Mouse (Mus musculus) monocyte, adult 5-6 weeks (primary cell): ENCODE results near the gene Col6a2. TPM values are rescaled to one million over a fixed set of nuclear protein-coding genes. Genes with fewer than 3 reads are reported as not detected.

Experiments
- ATAC-seq: fragments of 153-309, 156-312 bp; replicated peaks from 2 replicates; pipeline ENCODE4 v1.8.0; 2017; ENCODE audit warnings: mild to moderate bottlenecking; ENCODE audit not compliant: low TSS enrichment, insufficient number of reproducible peaks, severe bottlenecking, poor library complexity, low FRiP score
- total RNA-seq: library from RNA; stranded (forward); fragments of 200-1000, 200-491, 200-594 nt; gene quantifications from 3 replicates; pipeline ENCODE4 v1.2.3, GENCODE M21; 2017

Col6a2 gene
- total RNA-seq, 1 experiment from 2014 or later = not detected

DNA sequence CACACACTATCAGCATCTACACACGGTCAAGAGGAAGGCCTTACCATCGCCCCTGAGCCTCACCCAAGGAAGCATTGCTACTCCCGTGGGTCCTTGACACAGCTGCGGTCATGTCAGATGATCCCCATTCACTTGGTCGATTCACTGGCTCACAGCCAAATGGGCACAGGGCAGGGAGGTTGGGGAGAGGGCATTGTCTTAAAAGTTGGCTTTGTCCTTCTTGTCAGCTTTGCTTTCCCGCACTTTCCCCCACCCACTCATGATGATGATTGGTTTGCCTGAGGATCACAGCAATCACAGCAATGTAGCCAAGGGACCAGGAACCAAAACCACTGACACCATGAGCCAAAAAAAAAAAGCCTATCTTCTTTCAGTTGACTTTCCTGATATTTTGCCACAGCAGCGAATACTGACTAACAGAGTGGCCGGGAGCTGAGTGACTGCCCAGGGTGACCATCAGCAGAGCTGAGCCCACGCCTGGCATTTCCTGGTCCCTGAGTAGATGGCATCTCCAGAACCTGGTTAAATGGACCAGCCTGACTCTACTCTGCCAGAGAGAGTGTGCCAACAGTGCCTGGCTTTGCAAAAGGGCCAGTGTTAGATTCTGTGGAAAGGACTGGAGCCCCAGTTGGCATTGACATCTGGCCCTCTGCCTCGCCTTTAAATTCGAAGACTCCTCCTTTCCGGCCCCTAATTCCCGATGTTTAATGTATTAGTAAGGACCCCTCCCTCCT lies 18.6 kb upstream of the Col6a2 start:
- ATAC-seq = no peak

GRCm38 (mm10) chr10:76639952-76640351 lies 16.5 kb upstream of the Col6a2 start:
- no peak for ATAC-seq

GRCm38 (mm10) chr10:76636601-76637000 lies 13.2 kb upstream of the Col6a2 start:
- ATAC-seq = no peak

DNA sequence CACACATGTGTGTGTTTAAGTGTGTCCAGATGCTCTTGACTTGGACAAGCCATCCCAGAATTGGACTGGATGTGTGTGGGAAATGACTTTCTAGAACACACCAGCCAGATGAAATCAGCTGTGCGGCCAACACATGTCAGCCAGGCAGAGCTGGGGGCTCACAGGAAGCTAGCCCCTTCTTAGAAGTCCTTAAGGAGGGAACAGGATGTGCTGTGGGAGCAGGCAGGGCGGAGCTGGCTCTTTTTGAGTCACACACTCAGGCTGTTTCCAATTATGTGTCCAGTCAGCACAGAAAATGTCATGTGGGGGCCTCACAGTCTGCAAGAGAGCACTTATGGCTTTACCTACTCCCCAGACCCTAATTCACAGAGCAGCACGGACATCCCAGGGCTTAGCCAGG lies 12.6 kb upstream of the Col6a2 start:
- no peak for ATAC-seq

DNA sequence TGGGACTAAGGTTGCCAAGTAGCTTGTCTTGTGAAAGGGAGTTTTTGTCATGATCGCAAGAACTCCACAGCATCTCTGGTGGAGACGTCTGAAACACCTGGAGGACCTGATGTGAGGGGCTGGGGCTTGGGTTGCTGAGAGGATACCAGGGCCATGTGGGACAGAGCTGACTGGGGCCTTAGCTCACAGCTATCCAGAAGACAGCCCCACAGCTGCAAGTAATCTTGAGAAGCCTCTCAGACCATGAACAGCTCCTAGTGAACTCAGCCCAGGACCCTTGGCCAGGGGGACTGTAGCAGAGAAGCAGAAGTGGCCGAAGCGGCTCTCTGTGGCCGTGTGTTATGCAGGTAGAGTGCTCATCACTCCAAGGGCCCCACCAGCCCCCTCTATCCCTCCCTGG lies 11.2 kb upstream of the Col6a2 start:
- no peak for ATAC-seq

- no peak for ATAC-seq
Observed at GRCm38 (mm10) chr10:76634094-76634571, 10.7 kb upstream of the Col6a2 start.

GRCm38 (mm10) chr10:76632630-76633029 lies 9.2 kb upstream of the Col6a2 start:
- ATAC-seq = no peak

DNA sequence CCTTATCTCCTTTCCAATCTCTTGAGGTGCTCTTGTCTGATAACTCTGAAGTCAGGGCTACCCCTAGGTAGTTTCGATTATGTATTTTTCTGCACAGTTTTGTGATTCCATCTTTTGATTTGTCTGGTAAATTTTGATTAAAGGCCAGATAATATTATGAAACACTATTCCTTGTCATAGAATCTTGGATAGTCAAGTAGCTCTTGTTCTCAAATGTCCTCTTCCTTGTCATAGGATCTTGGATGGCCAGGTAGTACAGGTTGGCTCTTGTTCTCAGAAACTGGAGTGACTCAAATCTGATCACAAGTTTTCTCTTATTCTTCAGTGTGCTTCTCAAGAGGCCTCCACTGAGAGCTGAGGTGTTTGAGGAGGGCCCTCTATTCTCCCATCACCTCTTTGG lies 7.2 kb upstream of the Col6a2 start:
- no peak for ATAC-seq

- ATAC-seq = no peak
Observed at GRCm38 (mm10) chr10:76627714-76628113, 4.3 kb upstream of the Col6a2 start.

GRCm38 (mm10) chr10:76624903-76625302 lies 1.5 kb upstream of the Col6a2 start:
- ATAC-seq = no peak

- ATAC-seq = no peak
Observed at GRCm38 (mm10) chr10:76623734-76624133, 304 bp upstream of the Col6a2 start.

GRCm38 (mm10) chr10:76622411-76622810 lies 1.0 kb downstream of the Col6a2 start:
- ATAC-seq = no peak

GRCm38 (mm10) chr10:76612473-76612872 lies 11.0 kb downstream of the Col6a2 start:
- ATAC-seq = no peak

DNA sequence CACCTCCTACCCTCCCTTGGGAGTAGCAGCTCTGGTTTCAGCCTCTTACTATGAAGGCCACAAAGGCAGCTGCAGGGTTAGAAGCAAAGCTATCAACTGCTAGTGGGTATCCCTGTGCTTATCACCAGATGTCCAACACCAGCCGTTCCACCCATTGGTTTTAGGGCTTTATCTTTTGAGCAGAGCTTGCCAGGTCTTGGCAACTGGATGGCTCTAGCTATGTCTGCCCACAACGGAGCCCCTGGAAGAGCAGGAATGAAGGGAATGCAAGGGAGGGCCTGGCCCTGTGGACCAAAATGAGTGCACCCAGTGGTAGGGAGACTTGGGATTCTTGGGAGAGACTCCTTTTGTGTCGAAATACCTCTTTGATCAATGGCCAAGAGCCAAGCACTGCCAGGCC lies 20.7 kb downstream of the Col6a2 start:
- no peak for ATAC-seq

DNA sequence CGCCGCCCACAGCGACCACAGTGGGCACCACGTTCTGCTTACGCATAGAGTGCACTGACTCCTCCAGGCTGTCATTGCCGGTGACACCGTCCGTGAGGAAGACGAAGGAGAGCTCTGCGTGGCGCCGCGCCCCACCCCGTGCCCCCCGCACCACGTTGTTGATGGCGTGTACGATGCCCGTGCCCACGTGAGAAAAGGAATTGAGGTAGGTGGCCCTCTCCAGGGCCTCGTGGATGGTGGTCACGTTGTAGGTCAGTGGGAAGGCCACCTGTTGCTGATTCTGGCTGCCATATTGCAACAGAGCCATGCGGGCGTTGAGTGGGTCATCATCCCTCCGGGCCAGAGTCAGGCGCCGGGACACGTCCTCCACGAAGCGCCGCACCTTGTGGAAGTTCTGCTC lies 27.1 kb downstream of the Col6a2 start:
- no peak for ATAC-seq

- ATAC-seq = no peak
Observed at GRCm38 (mm10) chr10:76590197-76590596, 33.2 kb downstream of the Col6a2 start.

DNA sequence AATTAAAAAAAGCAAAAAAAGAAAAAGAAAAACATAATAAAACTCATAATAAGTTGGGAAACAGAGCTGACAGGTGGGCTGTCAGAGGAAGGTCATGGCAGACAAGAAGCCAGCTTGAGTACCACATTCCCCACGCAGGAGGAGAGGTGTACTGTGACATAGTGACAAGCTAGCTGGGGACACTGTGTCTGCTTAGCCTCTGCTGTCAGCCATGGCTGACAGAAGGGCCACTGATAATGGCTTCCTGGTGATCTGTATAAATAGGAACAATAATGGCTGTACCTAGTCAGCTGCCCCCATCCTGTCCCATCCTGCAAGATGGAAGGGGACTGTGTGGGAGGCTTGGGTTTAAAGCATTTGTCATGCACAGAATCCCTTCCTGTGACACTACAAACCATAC lies 37.2 kb downstream of the Col6a2 start:
- ATAC-seq = no peak

GRCm38 (mm10) chr10:76584138-76584537 lies 39.3 kb downstream of the Col6a2 start:
- no peak for ATAC-seq

DNA sequence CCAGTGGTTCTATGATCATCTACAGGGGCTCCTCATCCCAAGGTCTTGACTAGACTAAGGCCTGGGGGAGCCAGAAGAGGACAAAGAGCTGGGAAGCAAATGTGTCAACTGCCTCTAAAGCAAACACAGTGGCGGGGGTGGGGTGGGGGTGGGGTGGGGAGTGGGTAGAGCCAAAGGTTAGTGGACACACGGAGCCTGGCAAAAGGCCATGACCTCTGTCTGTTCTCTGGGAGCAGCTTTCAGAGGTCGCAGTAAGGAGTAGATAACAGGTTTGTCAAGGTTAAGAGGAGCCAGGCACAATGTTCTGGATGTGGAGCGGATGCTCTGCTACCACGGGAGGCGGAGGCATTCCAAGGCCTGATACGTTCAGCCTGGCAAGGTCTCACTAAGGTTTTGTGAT lies 46.5 kb downstream of the Col6a2 start:
- ATAC-seq = no peak

DNA sequence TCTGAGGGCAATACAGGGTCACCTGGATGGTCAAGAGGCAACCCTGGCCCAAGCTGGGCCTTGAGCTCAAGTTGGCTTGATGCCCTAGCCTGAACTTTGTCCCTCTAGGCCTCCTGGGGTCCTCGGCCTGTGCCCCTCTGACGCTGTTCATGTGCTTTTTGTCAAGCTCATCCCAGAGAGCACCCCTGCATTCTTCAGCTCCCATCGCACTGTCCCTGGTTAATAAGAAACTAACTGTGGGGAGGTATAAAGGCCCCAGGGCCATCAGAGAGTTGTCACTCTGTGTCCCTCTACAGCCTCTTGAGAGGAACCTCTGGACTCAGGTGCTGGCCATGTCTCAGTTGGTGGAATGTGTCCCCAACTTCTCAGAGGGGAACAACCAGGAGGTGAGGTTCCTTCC lies 48.1 kb downstream of the Col6a2 start, which contains the start of gene Ftcd:
Gene Ftcd, plus strand, starts transcription at position 275 of the 400 bp plus-strand sequence.
- ATAC-seq = no peak

DNA sequence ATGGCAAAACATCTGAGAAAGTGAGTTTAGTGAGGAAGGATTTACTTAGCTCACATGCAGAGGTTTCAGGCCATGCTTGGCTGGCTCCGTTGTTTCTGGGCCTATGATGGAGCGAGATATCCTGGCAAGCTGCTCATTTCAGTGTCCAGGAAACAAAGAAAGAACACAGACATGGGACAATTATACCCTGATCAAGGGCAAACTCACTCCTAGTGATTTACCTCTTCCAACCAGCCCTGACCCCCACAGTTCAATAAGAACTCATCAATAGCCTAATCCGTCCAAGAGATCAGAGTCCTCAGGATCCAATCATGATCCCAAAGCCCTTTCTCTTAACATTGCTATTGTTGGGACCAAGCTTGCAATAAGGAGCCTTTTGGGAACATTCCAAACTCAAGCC lies 51.3 kb downstream of the Col6a2 start:
- ATAC-seq = no peak
